ENCODE assay signal across 23 mouse cellular contexts in the genomic region with DNA sequence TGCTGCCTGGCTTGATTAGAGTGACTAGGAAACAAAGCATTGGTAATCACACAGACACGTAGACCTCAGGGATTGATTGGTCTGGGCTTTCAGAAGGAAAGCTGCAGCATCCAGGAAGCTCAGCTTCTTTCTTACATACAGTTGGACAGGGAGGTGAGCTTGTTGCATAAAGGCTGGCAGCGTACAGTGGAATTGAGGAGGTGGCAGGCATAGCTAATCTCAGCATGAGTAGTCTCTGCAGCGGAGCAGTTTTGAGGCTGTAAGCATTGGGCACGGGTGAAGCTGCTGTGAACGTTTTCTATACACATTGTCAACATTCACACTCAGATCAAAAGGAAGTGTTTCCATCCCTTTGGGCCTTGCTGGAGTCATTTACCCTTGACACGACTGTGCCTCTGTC.
DNase-seq lines count a peak whose midpoint lies in the region; ATAC-seq and TF ChIP-seq lines count a peak whose summit lies in the region.
"Had no signal": no experiment of that assay in that cellular context is flagged by ENCODE, and none has a peak within 500 bp of the region (broad histone marks: within the 10 kb centered on the region; RNA-seq: fewer than 3 reads in every experiment).

No protein-coding gene starts in this region.

- 60% methylated on average over 6 of the region's 6 CpGs for WGBS in intestine, embryonic 16.5 days
- WGBS in stomach, postnatal 0 days: 59% methylated on average over 6 of the region's 6 CpGs

- H3K36me3 ChIP-seq in intestine, embryonic 16.5 days (ENCODE audit: control insufficient read depth, insufficient read depth, low read length): 0 out of 2 replicates have a peak, but pooled peaks cover 4% of the 10 kb centered on the region
- H3K36me3 ChIP-seq in stomach, postnatal 0 days (ENCODE audit: control insufficient read depth, insufficient read depth, low read length): no peaks in the 10 kb centered on the region
- H3K36me3 ChIP-seq: liver, embryonic 13.5 days; midbrain, embryonic 15.5 days had no signal

- H3K4me3 ChIP-seq in layer of hippocampus, adult 2 months: no peak overlapping the region
- no peak overlapping the region for H3K4me3 ChIP-seq in intestine, embryonic 16.5 days (ENCODE audit: low read length)
- H3K4me3 ChIP-seq in stomach, postnatal 0 days (ENCODE audit: low read depth, low read length): no peak overlapping the region
- H3K4me3 ChIP-seq: heart, embryonic 13.5 days; limb, embryonic 13.5 days; liver, embryonic 13.5 days; midbrain, embryonic 15.5 days had no signal

- peak; percentile 23; the same call in 1 of the 2 replicates for ATAC-seq in cerebellum, adult (ENCODE audit: insufficient number of reproducible peaks, low FRiP score, low TSS enrichment)
- ATAC-seq in intestine, embryonic 16.5 days: no peak
- no peak for ATAC-seq in stomach, postnatal 0 days (ENCODE audit: low FRiP score, low TSS enrichment)
- ATAC-seq: forebrain, embryonic 16.5 days; midbrain, embryonic 15.5 days had no signal

- no peaks in the 10 kb centered on the region for H3K9me3 ChIP-seq in intestine, embryonic 16.5 days (ENCODE audit: control insufficient read depth, low read length)
- H3K9me3 ChIP-seq in stomach, postnatal 0 days (ENCODE audit: control insufficient read depth, low read length): no peaks in the 10 kb centered on the region
- H3K9me3 ChIP-seq: heart, embryonic 13.5 days; limb, embryonic 13.5 days; liver, embryonic 13.5 days; midbrain, embryonic 15.5 days had no signal

- no peak overlapping the region for H3K9ac ChIP-seq in intestine, embryonic 16.5 days (ENCODE audit: low read depth, low read length)
- H3K9ac ChIP-seq in stomach, postnatal 0 days (ENCODE audit: low read length): no peak overlapping the region
- H3K9ac ChIP-seq: heart, embryonic 13.5 days; hindbrain, embryonic 14.5 days; limb, embryonic 13.5 days; liver, embryonic 13.5 days; lung, embryonic 14.5 days; midbrain, embryonic 15.5 days had no signal

- H3K27me3 ChIP-seq in intestine, embryonic 16.5 days (replicated peaks; ENCODE audit: control insufficient read depth, insufficient read depth, low read length): no peaks in the 10 kb centered on the region
- no peaks in the 10 kb centered on the region for H3K27me3 ChIP-seq in stomach, postnatal 0 days (ENCODE audit: control insufficient read depth, insufficient read depth, low read length)
- H3K27me3 ChIP-seq: heart, embryonic 13.5 days; limb, embryonic 13.5 days; liver, embryonic 13.5 days; midbrain, embryonic 15.5 days had no signal

- H3K4me1 ChIP-seq in intestine, embryonic 16.5 days (ENCODE audit: control insufficient read depth, insufficient read depth, low read length): no peaks in the 10 kb centered on the region
- no peaks in the 10 kb centered on the region for H3K4me1 ChIP-seq in stomach, postnatal 0 days (replicated peaks; ENCODE audit: control insufficient read depth, insufficient read depth)
- H3K4me1 ChIP-seq: limb, embryonic 13.5 days; liver, embryonic 13.5 days had no signal

- TF ChIP-seq EP300 in stomach, postnatal 0 days (optimal IDR thresholded peaks at IDR 0.05): no peak

- TF ChIP-seq CTCF in layer of hippocampus, adult 2 months (conservative IDR thresholded peaks at IDR 0.05): no peak
- TF ChIP-seq CTCF in stomach, postnatal 0 days (IDR thresholded peaks at IDR 0.05; ENCODE audit: low read depth): no peak

- no peak for DNase-seq in cerebellum, adult 9-10 months
- peak; percentile 53 to 58 for DNase-seq in layer of hippocampus, adult 2 months (ENCODE audit: low spot score in 2 of 2)
- no peak for DNase-seq in layer of hippocampus, postnatal 36 days
- DNase-seq in right cerebral cortex, postnatal 25 days: peak; percentile 61
- no peak for DNase-seq in right cerebral cortex, postnatal 14 days
- DNase-seq in stomach, postnatal 0 days (ENCODE audit: low spot score): no peak
- DNase-seq: cerebellum, postnatal 25 days; embryo, embryonic 11 days; heart, adult 18-20 months; heart, postnatal 36 days; kidney, adult 9 months; kidney, postnatal 25 days; liver, embryonic 13.5 days; lung, embryonic 14.5 days; lung, postnatal 36 days; thymus, adult 2 months had no signal

- no peak overlapping the region for H3K4me2 ChIP-seq in intestine, embryonic 16.5 days (ENCODE audit: low read depth, low read length)
- no peak overlapping the region for H3K4me2 ChIP-seq in stomach, postnatal 0 days (replicated peaks; ENCODE audit: low read depth)
- H3K4me2 ChIP-seq: heart, embryonic 13.5 days; hindbrain, embryonic 14.5 days; limb, embryonic 13.5 days; liver, embryonic 13.5 days; lung, embryonic 14.5 days; midbrain, embryonic 15.5 days had no signal

- peak overlapping the region; percentile 62; the same call in 1 of the 2 replicates for H3K27ac ChIP-seq in layer of hippocampus, adult 2 months
- H3K27ac ChIP-seq in intestine, embryonic 16.5 days (ENCODE audit: low read length): no peak overlapping the region
- no peak overlapping the region for H3K27ac ChIP-seq in stomach, postnatal 0 days (replicated peaks)
- H3K27ac ChIP-seq: heart, embryonic 13.5 days; hindbrain, embryonic 14.5 days; limb, embryonic 13.5 days; liver, embryonic 13.5 days; midbrain, embryonic 15.5 days had no signal

Comparison
In these comparisons a context has a peak if more than half of its experiments do, and no peak if none do; other contexts are left out.
1. DNase-seq: peak in layer of hippocampus, adult 2 months (2 of 2) and right cerebral cortex, postnatal 25 days (single experiment); none in cerebellum, adult 9-10 months (single experiment), layer of hippocampus, postnatal 36 days (0 of 2), right cerebral cortex, postnatal 14 days (single experiment) and stomach, postnatal 0 days (single experiment).